Mouse (Mus musculus) cerebellum, adult 11 months (tissue): ENCODE data around the gene Matn3.

Experiments used
- DNase-seq: peaks from one replicate; pipeline ENCODE4 v3.0.0; 2022

Gene Matn3

DNA sequence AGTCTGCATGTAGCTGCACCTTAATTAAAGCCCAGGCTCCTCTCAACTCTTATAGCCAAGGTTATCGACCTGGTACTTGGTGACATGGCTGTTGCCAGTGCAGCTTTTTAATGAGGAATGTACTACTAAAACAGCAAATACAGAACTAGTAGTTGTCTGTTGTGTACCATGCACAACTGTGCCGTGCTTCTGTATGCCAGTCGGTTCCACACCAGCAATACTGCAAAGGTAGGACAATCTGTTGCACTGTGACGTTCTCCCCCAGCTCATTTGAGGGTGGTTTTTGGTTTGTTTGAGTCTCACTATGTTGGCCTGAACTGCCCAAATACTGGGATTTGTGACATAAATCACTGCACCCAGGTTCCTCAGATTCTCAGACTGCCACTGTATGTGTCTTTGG is 8.2 kb upstream of the Matn3 start:
- DNase-seq, result no peak

DNA sequence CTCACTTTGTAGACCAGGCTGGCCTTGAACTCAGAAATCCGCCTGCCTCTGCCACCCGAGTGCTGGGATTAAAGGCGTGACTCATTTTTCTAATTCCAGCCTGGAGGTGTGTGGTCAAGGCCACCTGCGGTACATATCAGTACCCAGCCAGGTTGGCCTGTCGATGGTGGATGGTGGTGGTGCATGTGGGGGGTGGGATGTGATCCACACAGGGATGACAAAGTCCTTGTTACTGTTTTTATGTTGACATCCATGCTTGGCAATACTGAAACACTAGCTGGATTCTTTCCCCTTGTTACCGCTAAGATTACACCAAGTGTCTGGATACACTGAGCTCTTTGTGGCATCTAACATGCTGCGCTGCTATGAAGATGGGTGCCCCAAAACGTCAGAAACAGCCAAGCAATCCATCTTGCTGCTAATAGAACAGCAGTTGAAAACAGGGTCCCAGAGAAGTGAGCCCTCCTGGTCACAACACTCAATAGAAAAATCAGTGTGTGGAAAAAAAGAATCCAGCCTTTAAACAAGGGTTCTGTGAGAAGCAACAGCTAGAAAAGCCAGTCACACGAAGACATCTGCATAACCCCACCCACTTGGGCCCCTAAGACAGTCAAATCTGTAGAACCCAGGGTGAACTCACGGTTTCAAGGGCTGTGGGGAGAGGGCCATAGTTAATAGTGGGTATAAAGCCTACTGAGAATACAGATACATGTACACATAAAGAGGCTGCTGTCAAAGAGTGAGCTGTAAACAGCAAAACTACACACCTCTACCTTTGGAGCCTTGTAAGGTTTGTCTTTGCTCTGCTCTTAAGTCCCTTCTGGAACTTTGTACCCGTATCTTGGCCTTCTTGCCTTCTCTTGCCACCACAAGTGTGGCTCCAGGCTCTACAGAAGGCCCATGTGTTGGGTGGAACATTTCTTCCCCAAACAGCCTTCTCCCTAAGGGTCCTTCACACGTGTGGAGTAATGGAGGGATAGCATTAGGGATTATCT is 7.4 kb upstream of the Matn3 start:
- no peak for DNase-seq

DNA sequence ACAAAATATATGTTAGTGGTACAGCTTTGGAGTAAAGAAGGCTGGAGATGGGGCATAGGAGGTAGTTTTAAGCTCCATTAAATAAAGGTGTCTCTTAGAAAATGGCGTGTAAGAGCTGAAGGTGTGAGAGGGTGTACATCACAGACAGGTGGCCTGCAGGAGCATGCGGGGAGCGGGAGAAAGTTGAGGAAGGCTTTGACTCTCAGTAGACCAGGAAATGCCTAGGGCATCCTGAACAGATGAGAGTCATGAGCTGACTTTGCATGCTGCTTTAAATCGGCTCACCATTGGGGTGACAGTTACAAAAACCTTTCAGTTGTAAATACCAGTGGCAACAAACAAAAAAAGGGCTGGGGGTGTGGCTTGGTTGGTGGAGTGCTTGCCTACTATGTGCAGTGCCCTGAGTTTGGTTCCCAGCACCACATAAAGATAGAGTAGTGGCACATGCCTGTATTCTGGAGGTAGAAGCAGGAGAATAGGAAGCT is 6.6 kb upstream of the Matn3 start:
- DNase-seq, result no peak

- DNase-seq, result no peak
These were observed 5.9 kb upstream of the Matn3 start for GRCm38 (mm10) chr12:8941699-8942392.

GRCm38 (mm10) chr12:8947163-8947562 is 566 bp upstream of the Matn3 start:
- no peak for DNase-seq

DNA sequence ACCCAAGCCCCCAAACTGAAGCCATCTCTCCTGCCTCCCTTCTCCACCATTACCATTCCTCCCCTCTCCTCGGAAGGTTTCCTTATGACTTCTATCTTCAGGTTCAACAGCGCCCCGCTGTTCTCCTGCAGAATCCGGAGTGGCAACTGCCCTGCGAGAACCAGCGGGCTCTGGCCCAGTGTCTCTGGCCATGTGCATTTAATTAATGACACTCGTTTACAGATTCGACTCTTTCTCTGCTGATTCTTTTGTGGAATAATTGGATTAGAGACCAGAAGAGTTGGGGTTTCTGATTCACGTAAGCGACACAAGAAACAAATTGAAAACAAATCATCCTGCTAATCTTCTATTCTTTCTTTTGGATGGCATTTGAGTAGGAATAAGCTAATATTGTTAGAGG is 5.4 kb downstream of the Matn3 start:
- no peak for DNase-seq

- no peak for DNase-seq
These were observed 6.4 kb downstream of the Matn3 start for GRCm38 (mm10) chr12:8954161-8954561.

GRCm38 (mm10) chr12:8961607-8962316 is 14.0 kb downstream of the Matn3 start:
- DNase-seq, result no peak

- no peak for DNase-seq
These were observed 22.1 kb downstream of the Matn3 start for GRCm38 (mm10) chr12:8969828-8970227.

GRCm38 (mm10) chr12:8973820-8974465 is 26.2 kb downstream of the Matn3 start, which contains the start of gene Wdr35:
Gene Wdr35, plus strand, starts transcription at chr12:8973892.
- DNase-seq, result peak; percentile 89

DNA sequence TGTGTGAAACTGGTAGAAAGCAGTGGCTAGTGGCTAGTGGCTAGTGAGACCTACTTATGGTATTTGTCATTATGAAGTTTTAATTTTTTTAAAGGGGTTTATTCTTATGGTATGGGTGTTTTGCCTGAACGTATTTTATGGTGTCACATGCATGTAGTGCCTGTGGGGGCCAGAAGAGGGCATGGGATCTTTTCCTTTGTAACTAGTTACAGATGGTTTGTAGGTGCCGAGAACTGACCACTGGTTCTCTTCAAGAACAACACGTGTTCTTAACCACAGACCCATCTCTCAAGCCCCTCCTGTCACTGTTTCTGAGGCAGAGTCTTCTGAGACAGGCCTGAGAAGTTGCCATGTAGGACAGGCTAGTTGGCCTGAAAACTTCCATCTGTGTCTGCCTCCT is 27.3 kb downstream of the Matn3 start:
- no peak for DNase-seq

DNA sequence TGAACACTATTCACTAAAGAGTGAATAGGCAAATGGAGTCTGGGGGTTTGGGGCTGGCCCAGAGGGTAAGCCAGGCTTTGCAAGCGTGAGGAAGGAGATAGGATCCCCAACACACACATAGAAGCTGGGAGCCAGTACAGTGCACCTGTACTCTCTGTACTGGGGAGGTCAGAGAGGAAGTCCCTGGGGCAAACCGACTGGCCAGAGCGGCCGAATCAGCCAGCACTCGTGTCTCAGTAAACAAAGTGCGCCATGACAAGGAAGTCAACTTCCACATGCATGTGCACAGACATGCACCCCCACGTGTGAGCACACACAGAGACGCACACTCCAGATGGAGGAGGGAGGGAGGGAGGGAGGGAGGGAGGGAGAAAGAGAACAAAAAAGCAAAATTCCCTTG is 45.5 kb downstream of the Matn3 start:
- no peak for DNase-seq

- DNase-seq, result no peak
These were observed 50.6 kb downstream of the Matn3 start for GRCm38 (mm10) chr12:8998318-8998717.

DNA sequence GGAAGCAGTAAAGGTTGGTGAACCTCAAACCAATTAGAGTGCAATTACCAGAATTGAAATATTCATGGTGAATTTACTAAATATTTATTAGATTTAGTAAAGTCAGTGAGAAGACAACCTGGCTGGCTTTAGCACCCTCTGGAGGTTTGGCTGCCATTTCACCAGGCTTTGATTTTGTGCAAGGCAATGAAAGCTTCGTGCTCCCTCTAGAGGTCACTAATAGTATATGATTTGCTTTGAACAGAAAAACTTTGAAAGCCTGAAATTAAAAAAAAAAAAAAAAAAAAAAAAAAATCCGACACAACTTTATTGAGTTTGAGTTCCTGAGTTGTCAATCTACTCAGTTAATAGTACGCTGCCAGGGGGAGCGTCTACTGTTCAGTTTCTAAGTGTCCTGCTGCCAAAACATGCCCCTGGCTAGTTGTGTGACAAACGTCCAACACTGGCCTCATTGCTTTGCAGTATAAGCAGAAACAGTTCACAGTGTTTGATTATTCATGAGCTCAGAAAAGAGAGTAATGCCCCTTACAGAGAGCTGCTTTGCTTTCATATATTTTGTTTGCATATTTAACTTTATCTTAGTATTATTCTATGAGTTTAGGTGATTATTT is 54.4 kb downstream of the Matn3 start:
- peak; percentile 39 for DNase-seq

DNA sequence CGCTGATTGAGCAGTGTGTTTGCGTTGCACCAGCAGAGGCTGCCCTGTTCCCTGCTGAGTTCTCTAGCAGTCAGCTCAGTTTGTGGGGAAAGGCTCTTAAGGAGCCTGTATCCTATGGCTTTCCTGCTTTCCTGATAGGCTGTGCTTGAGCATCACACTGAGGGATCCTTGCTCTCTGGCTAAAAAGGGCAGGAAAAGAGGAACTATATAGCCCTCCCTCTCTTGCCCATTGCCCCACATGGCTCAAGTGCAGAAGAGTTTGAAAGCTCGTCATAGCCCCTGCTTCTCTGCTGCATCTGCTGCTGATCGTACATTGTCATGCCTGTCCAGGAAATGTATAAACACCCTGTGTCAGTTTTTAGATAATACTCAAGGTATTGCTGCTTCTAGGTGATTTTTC is 59.4 kb downstream of the Matn3 start:
- DNase-seq, result no peak

DNA sequence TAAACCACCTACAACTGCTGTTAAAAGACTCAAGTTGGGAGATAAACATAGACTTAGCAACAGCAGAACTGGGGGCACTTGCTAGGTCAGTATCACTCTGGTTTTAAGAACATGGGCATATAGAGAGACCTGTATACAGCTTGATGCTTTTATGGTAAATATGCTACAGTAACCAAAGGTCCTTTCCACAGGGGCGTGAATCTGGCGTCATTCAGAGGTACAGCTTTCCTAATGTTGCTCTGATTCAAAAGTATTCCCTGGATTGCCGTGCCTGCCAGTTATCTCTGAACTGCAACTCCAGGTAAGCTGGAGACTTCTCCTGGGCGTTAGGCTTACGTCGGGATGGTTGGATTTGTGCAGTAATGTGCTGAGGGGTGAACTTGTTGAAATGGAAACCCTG is 60.1 kb downstream of the Matn3 start:
- DNase-seq, result no peak

GRCm38 (mm10) chr12:9010311-9010710 is 62.6 kb downstream of the Matn3 start:
- DNase-seq, result no peak

- no peak for DNase-seq
These were observed 68.6 kb downstream of the Matn3 start for GRCm38 (mm10) chr12:9016376-9016775.

DNA sequence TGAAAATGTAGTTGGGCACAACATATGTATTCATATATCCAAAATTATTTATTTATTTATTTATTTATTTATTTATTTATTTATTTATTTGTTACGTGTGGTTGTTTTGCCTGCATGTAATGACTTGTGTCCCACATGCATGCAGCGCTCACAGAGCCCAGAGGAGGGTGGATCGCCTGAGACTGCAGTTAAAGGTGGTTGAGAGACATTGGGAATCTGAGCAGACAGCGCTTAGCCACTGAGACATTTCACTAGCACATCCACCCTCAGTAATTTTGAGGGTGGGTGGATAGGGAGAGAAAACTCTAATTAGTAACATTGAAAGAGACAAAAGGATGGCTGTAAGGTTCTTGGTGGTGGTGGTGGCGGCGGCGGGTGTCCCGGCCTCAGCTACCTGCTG is 72.7 kb downstream of the Matn3 start:
- no peak for DNase-seq

- no peak for DNase-seq
These were observed 73.3 kb downstream of the Matn3 start for GRCm38 (mm10) chr12:9020986-9021385.
